Mouse (Mus musculus) spleen, postnatal 0 days (tissue): Measurements from ENCODE around the gene Elmod2. TPM values are rescaled to one million over a fixed set of nuclear protein-coding genes. Genes with fewer than 3 reads are reported as not detected.

Experiments
- polyA plus RNA-seq: library from polyadenylated mRNA; unstranded; fragments of >200 nt; fragmentation: Nextera tagmentation; extraction: Ambion mirVana; gene quantifications from 2 replicates; pipeline ENCODE4 v1.2.1, GENCODE M21; 2015

Elmod2 gene
- polyA plus RNA-seq = 5.6 TPM in 2 replicates

DNA sequence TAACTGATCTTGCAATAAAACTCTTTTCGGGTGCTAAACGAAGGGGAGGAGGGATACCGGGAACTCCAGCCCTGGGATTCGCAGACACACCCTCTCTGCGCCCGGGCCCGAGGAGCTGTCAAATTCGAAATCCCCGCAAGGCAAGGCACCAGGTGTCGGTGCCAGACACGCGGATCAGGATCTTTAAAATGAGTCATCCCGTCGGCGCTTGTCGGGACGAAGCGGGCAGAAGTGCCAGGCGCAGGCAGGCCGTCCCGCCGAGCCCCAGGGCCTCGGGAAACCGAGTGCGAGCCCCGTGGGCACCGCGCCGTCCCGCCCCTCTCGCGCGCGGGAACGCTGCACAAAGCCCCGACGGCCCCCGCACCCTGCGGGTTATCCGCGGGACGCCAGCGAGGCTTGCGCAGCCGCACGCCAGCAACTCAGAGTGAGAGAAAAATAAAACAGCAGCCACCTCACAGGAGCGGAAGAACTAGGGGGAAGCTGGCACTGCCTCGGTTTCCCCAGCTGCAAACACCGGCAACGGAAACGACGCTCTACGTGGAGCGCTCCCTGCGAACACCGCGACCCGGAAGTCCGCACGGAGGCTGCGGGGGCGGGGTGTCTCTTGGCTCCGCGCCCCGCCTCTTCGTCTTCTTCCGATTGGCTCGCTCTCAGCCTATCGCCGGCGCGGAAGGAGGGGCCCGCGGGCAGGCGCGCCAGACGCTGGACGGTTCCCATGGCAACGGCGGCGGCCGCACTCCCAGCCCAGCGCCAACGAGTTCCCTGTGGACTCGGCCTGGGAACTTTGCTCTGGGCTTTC lies at the start of gene Elmod2:
Gene Elmod2 (minus strand): TSS at position 588 of the 799 bp plus-strand sequence.

DNA sequence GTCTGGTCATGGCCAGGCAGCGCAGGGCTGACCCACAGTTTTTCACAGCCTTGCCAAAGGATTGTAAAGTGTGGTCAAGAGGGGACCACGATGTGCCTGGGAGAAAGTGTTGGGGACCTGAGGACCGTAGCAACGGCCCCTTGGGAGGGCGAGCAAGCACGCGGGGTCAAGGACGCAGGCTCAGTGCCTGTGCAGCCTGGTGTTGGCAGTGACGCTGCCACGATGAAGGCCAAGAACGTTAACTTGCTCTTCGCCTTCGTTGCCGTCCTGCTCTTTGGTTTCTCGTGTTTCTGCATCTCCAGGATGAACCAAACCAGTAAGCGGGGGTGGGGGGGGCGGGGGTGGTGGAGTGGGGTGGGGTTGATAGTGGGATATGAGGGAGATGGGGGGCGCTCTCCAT lies 16.0 kb upstream of the Elmod2 start, which contains the start of gene Mgat4d:
Gene Mgat4d (plus strand): TSS at position 209 of the 400 bp plus-strand sequence.

DNA sequence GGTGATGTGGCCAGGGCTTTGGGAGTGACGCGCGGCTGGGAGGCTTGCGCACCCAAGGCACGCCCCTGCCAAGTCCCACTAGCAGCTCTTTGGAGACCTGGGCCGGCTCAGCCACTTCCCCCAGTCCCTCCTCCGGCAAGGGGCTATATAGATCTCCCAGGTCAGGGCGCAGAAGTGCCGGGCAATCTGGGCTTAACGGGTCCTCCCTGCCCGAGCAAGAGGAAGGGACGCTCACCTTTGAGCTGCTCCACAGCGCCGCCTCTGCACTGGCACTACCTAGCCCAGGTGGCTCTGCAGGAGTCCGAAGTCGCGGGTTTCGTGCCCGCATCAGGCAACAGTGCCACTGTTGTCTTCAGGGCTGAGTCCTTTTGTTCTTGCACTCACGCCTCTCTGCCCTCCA lies 42.1 kb downstream of the Elmod2 start, which contains the start of gene Ucp1:
Gene Ucp1 (plus strand): TSS at position 177 of the 400 bp plus-strand sequence.

Other genes with a start within 250 kb of the Elmod2 start
- gene Tbc1d9, start 167.1 kb downstream of the Elmod2 start, polyA plus RNA-seq = 0.81 and 0.95 TPM in 2 replicates
- gene Gm10645, start 166.3 kb downstream of the Elmod2 start, polyA plus RNA-seq = 0.28 and 0.67 TPM in 2 replicates
- gene Ucp1, start 42.1 kb downstream of the Elmod2 start, polyA plus RNA-seq = not detected in 2 replicates
- gene Mgat4d, start 16.0 kb upstream of the Elmod2 start, polyA plus RNA-seq = not detected in 2 replicates
- gene Clgn, start 57.4 kb upstream of the Elmod2 start, polyA plus RNA-seq = 0.72 and 0.81 TPM in 2 replicates
- gene Scoc, start 125.9 kb upstream of the Elmod2 start, polyA plus RNA-seq = 84.7 and 96.6 TPM in 2 replicates
- gene Olfr370, start 203.3 kb upstream of the Elmod2 start, polyA plus RNA-seq = not detected in 2 replicates
- 311 and 339 TPM in 2 replicates for gene Ndufb7, start 234.2 kb upstream of the Elmod2 start, polyA plus RNA-seq